Mouse (Mus musculus): ENCODE measurements around the gene 3110082I17Rik. TPM values are rescaled to one million over a fixed set of nuclear protein-coding genes. Genes with fewer than 3 reads are reported as not detected.

3110082I17Rik gene
- total and polyA plus RNA-seq, 2 experiments from 2014 or later: 11.9 to 19.4 TPM

GRCm38 (mm10) chr5:139389676-139390061 lies 70.7 kb downstream of the 3110082I17Rik start:
- H3K4me3 ChIP-seq (ENCODE audit: low read depth, low read length): no peak overlapping the region
- no peak overlapping the region for H3K9ac ChIP-seq
- H3K27ac ChIP-seq (ENCODE audit: low read depth, low read length): peak overlapping the region; percentile 66
- H3K9me3 ChIP-seq (ENCODE audit: low read length): no peaks in the 10 kb centered on the region
- H3K27me3 ChIP-seq (ENCODE audit: insufficient read depth, low read length): no peaks in the 10 kb centered on the region
- no peaks in the 10 kb centered on the region for H3K36me3 ChIP-seq (ENCODE audit: insufficient read depth)
- no peak overlapping the region for H3K4me2 ChIP-seq (ENCODE audit: low read depth)
- ATAC-seq: peak; percentile 72
- DNase-seq: peak; percentile 35
- WGBS: 33% methylated on average over 6 of the region's 6 CpGs
- 0 out of 2 replicates have a peak, but pooled peaks cover 4% of the 10 kb centered on the region for H3K4me1 ChIP-seq (ENCODE audit: insufficient read depth)
- TF ChIP-seq CTCF (IDR thresholded peaks at IDR 0.05; ENCODE audit: low read depth): no peak

GRCm38 (mm10) chr5:139388694-139389675 lies 71.3 kb downstream of the 3110082I17Rik start:
- Histone ChIP-seq H3K27me3 (ENCODE audit: insufficient read depth, low read length) (no peaks in the 10 kb centered on the region), H3K4me1 (ENCODE audit: insufficient read depth) (0 out of 2 replicates have a peak, but pooled peaks cover 4% of the 10 kb centered on the region), H3K9me3 (ENCODE audit: low read length) (no peaks in the 10 kb centered on the region), H3K27ac (ENCODE audit: low read depth, low read length) (peak overlapping the region; percentile 66), H3K9ac (no peak overlapping the region), H3K4me3 (ENCODE audit: low read depth, low read length) (no peak overlapping the region), H3K36me3 (ENCODE audit: insufficient read depth) (no peaks in the 10 kb centered on the region), H3K4me2 (ENCODE audit: low read depth) (no peak overlapping the region)
- peak; percentile 79 for ATAC-seq
- peak; percentile 47 for DNase-seq
- WGBS: 69% methylated on average over 17 of the region's 17 CpGs
- no peak for TF ChIP-seq CTCF (IDR thresholded peaks at IDR 0.05; ENCODE audit: low read depth)

GRCm38 (mm10) chr5:139388195-139388570 lies 72.1 kb downstream of the 3110082I17Rik start:
- 0 out of 2 replicates have a peak overlapping the region, but pooled peaks have one; percentile 66 for H3K27ac ChIP-seq (ENCODE audit: low read depth, low read length)
- WGBS: 70% methylated on average over 4 of the region's 4 CpGs
- H3K27me3 ChIP-seq (ENCODE audit: insufficient read depth, low read length): no peaks in the 10 kb centered on the region
- H3K4me1 ChIP-seq (ENCODE audit: insufficient read depth): 0 out of 2 replicates have a peak, but pooled peaks cover 4% of the 10 kb centered on the region
- H3K9ac ChIP-seq: no peak overlapping the region
- H3K36me3 ChIP-seq (ENCODE audit: insufficient read depth): no peaks in the 10 kb centered on the region
- no peaks in the 10 kb centered on the region for H3K9me3 ChIP-seq (ENCODE audit: low read length)
- DNase-seq: no peak
- H3K4me3 ChIP-seq (ENCODE audit: low read depth, low read length): no peak overlapping the region
- TF ChIP-seq CTCF (IDR thresholded peaks at IDR 0.05; ENCODE audit: low read depth): no peak
- no peak for ATAC-seq
- H3K4me2 ChIP-seq (ENCODE audit: low read depth): no peak overlapping the region

GRCm38 (mm10) chr5:139387329-139388194 lies 72.8 kb downstream of the 3110082I17Rik start:
- DNase-seq (peak; percentile 32), ATAC-seq (peak; percentile 35)
- no peak overlapping the region for H3K9ac ChIP-seq
- no peak overlapping the region for H3K4me2 ChIP-seq (ENCODE audit: low read depth)
- H3K4me3 ChIP-seq (ENCODE audit: low read depth, low read length): no peak overlapping the region
- no peak overlapping the region for H3K27ac ChIP-seq (ENCODE audit: low read depth, low read length)
- no peaks in the 10 kb centered on the region for H3K9me3 ChIP-seq (ENCODE audit: low read length)
- no peak for TF ChIP-seq CTCF (IDR thresholded peaks at IDR 0.05; ENCODE audit: low read depth)
- H3K36me3 ChIP-seq (ENCODE audit: insufficient read depth): no peaks in the 10 kb centered on the region
- H3K4me1 ChIP-seq (ENCODE audit: insufficient read depth): 0 out of 2 replicates have a peak, but pooled peaks cover 4% of the 10 kb centered on the region
- 77% methylated on average over 10 of the region's 10 CpGs for WGBS
- no peaks in the 10 kb centered on the region for H3K27me3 ChIP-seq (ENCODE audit: insufficient read depth, low read length)

- ATAC-seq (no peak), DNase-seq (no peak)
- Histone ChIP-seq H3K27ac (ENCODE audit: low read depth, low read length) (no peak overlapping the region), H3K4me2 (ENCODE audit: low read depth) (no peak overlapping the region), H3K4me3 (ENCODE audit: low read depth, low read length) (no peak overlapping the region), H3K36me3 (ENCODE audit: insufficient read depth) (no peaks in the 10 kb centered on the region), H3K9ac (no peak overlapping the region), H3K4me1 (ENCODE audit: insufficient read depth) (0 out of 2 replicates have a peak, but pooled peaks cover 4% of the 10 kb centered on the region), H3K9me3 (ENCODE audit: low read length) (no peaks in the 10 kb centered on the region), H3K27me3 (ENCODE audit: insufficient read depth, low read length) (no peaks in the 10 kb centered on the region)
- TF ChIP-seq CTCF (IDR thresholded peaks at IDR 0.05; ENCODE audit: low read depth): no peak
- WGBS: 94% methylated on average over 5 of the region's 5 CpGs
Measured at GRCm38 (mm10) chr5:139386047-139386446, 74.3 kb downstream of the 3110082I17Rik start.

- H3K27ac ChIP-seq (ENCODE audit: low read depth, low read length): no peak overlapping the region
- 83% methylated on average over 10 of the region's 10 CpGs for WGBS
- no peak overlapping the region for H3K9ac ChIP-seq
- H3K4me3 ChIP-seq (ENCODE audit: low read depth, low read length): no peak overlapping the region
- DNase-seq: no peak
- H3K4me1 ChIP-seq (ENCODE audit: insufficient read depth): peaks cover 4% of the 10 kb centered on the region; the same call in 1 of the 2 replicates
- no peaks in the 10 kb centered on the region for H3K36me3 ChIP-seq (ENCODE audit: insufficient read depth)
- no peak for ATAC-seq
- TF ChIP-seq CTCF (IDR thresholded peaks at IDR 0.05; ENCODE audit: low read depth): no peak
- no peaks in the 10 kb centered on the region for H3K9me3 ChIP-seq (ENCODE audit: low read length)
- H3K27me3 ChIP-seq (ENCODE audit: insufficient read depth, low read length): no peaks in the 10 kb centered on the region
- no peak overlapping the region for H3K4me2 ChIP-seq (ENCODE audit: low read depth)
Measured at GRCm38 (mm10) chr5:139384531-139384930, 75.8 kb downstream of the 3110082I17Rik start.
